Mouse (Mus musculus) stomach, embryonic 15.5 days (tissue): Measurements from ENCODE around the gene Hint2. TPM values are rescaled to one million over a fixed set of nuclear protein-coding genes. Genes with fewer than 3 reads are reported as not detected.

Experiments
- microRNA-seq: library from miRNA; unstranded; fragments of <30 nt; microRNA quantifications from one replicate; pipeline ENCODE4, GENCODE M21; 2016
- polyA plus RNA-seq: library from polyadenylated mRNA; unstranded; fragments of >200 nt; fragmentation: Nextera tagmentation; extraction: Ambion mirVana; gene quantifications from 2 replicates; pipeline ENCODE4 v1.2.1, GENCODE M21; 2015

Hint2 gene
- polyA plus RNA-seq, 1 experiment from 2014 or later: 108 TPM

Small RNAs within 50 kb of the gene (microRNA-seq; reads per million reads assigned to microRNA genes)
- not detected for gene Gm25262

Other genes starting within 250 kb of the Hint2 start
- 0.22 TPM in 1 of 2 replicates, not detected in the other for gene Fam166b, start 227.3 kb downstream of the Hint2 start, polyA plus RNA-seq
- 6.2 and 7.4 TPM in 2 replicates for gene Tesk1, start 214.5 kb downstream of the Hint2 start, polyA plus RNA-seq
- 3.3 and 5.2 TPM in 2 replicates for gene Cd72, start 201.8 kb downstream of the Hint2 start, polyA plus RNA-seq
- not detected in 2 replicates for gene Sit1, start 172.7 kb downstream of the Hint2 start, polyA plus RNA-seq
- gene Ccdc107, start 163.6 kb downstream of the Hint2 start, polyA plus RNA-seq: 104 and 105 TPM in 2 replicates
- 44.5 and 52.0 TPM in 2 replicates for gene Arhgef39, start 156.8 kb downstream of the Hint2 start, polyA plus RNA-seq
- gene Car9, start 149.5 kb downstream of the Hint2 start, polyA plus RNA-seq: 30.9 and 45.8 TPM in 2 replicates
- gene Tpm2, start 132.7 kb downstream of the Hint2 start, polyA plus RNA-seq: 795 and 837 TPM in 2 replicates
- gene Creb3, start 94.1 kb downstream of the Hint2 start, polyA plus RNA-seq: 69.4 and 70.8 TPM in 2 replicates
- gene Tln1, start 93.8 kb downstream of the Hint2 start, polyA plus RNA-seq: 76.9 and 81.1 TPM in 2 replicates
- 24.5 and 30.8 TPM in 2 replicates for gene Rgp1, start 77.8 kb downstream of the Hint2 start, polyA plus RNA-seq
- 15.6 and 16.1 TPM in 2 replicates for gene Gba2, start 77.6 kb downstream of the Hint2 start, polyA plus RNA-seq
- gene Msmp, start 72.0 kb downstream of the Hint2 start, polyA plus RNA-seq: 0.85 and 1.8 TPM in 2 replicates
- 9.3 TPM in 2 replicates for gene Npr2, start 24.5 kb downstream of the Hint2 start, polyA plus RNA-seq
- 0.80 and 1.0 TPM in 2 replicates for gene Spag8, start 2.9 kb downstream of the Hint2 start, polyA plus RNA-seq
- gene Tmem8b, start 12.5 kb upstream of the Hint2 start, polyA plus RNA-seq: 4.0 and 4.6 TPM in 2 replicates
- 2.5 and 4.1 TPM in 2 replicates for gene Fam221b, start 12.7 kb upstream of the Hint2 start, polyA plus RNA-seq
- gene Olfr70, start 44.3 kb upstream of the Hint2 start, polyA plus RNA-seq: not detected in 2 replicates
- not detected in 2 replicates for gene Olfr71, start 53.8 kb upstream of the Hint2 start, polyA plus RNA-seq
- 0.67 and 0.87 TPM in 2 replicates for gene Hrct1, start 70.7 kb upstream of the Hint2 start, polyA plus RNA-seq
- gene Spaar, start 73.6 kb upstream of the Hint2 start, polyA plus RNA-seq: 0.09 and 0.18 TPM in 2 replicates
- gene Olfr159, start 114.5 kb upstream of the Hint2 start, polyA plus RNA-seq: not detected in 2 replicates
- gene Olfr156, start 167.4 kb upstream of the Hint2 start, polyA plus RNA-seq: not detected in 2 replicates
- gene Olfr157, start 183.7 kb upstream of the Hint2 start, polyA plus RNA-seq: not detected in 2 replicates
- gene Olfr155, start 195.1 kb upstream of the Hint2 start, polyA plus RNA-seq: not detected in 2 replicates
- gene Reck, start 219.1 kb upstream of the Hint2 start, polyA plus RNA-seq: 21.8 and 22.4 TPM in 2 replicates